Mouse (Mus musculus): ENCODE results near the gene Ssbp4.

DNA sequence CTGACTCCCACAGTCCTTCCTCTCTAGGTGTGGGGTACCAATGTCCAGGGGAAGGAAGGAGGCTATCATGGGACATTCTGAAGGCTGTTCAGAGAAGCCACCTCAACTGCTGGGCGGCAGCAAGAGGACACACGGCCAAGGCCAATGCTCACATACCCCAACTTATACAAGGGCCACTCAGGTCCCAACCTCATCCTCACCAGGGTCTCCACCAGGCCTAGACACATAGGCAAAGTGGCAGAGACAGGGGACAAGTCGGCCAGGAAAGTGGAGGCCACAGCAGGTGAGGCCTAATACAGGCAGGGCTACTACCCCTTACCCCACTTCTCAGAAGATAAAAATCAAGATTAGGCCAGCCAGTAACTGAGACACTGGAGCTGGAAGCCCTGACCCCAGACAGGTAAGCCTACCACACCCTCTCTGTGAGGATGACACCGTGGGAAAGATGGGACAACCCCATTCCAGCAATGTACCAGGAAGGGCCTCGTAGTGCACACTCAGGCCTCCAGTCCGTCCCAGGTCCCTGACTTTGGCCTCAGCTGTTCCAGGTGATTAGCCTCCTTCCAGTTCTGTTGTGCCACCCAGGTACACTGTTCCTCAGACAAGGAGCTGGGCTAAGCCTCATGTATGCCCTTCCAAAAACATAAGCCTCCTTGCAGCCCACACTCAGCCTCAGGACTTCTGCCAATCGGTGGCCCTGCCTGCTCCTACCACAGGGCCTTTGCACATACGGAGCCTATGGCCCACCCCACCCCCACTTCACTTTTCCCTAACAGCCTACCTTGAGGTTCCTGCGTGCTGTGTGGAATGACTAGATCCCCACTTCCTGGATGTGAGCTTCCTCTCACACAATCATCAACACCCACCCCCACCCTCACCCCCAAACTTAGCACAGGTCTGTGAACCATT lies 2.5 kb downstream of the Ssbp4 start:
- TF ChIP-seq CTCF (IDR thresholded peaks at IDR 0.05; ENCODE audit: extremely low read depth, insufficient read length, insufficient replicate concordance, low read depth, low read length): no peak
- no peak for TF ChIP-seq POLR2A (IDR thresholded peaks at IDR 0.05; ENCODE audit: low read depth, low read length)
